Mouse (Mus musculus): ENCODE results near the gene Lum. TPM values are rescaled to one million over a fixed set of nuclear protein-coding genes. Genes with fewer than 3 reads are reported as not detected.

Lum gene
- not detected in 2 replicates for polyA plus RNA-seq (2012; ENCODE audit: insufficient read depth, insufficient read length, low replicate concordance, missing spikeins)

GRCm38 (mm10) chr10:97564957-97565856 lies at the start of gene Lum:
TSS of gene Lum (plus strand) at chr10:97565128.
- H3K4me3 ChIP-seq (ENCODE audit: insufficient read depth, low read depth, low read length) = no peak within 1 kb of the TSS
- no peak within 1 kb of the TSS for H3K27ac ChIP-seq (ENCODE audit: insufficient read depth, low read depth, low read length)
- TF ChIP-seq POLR2A (IDR thresholded peaks at IDR 0.05; ENCODE audit: insufficient read depth, low read depth, low read length) = no peak
- TF ChIP-seq CTCF (IDR thresholded peaks at IDR 0.05; ENCODE audit: insufficient read depth, low read depth, low read length) = no peak
- WGBS = 33% methylated on average over 10 of the region's 10 CpGs
- H3K4me1 ChIP-seq (ENCODE audit: control insufficient read depth, insufficient read depth, low read length) = no peaks in the 10 kb centered on the region

GRCm38 (mm10) chr10:97523366-97523765 lies 41.6 kb upstream of the Lum start:
- no peak overlapping the region for H3K4me3 ChIP-seq (ENCODE audit: insufficient read depth, low read depth, low read length)
- TF ChIP-seq POLR2A (IDR thresholded peaks at IDR 0.05; ENCODE audit: insufficient read depth, low read depth, low read length) (no peak), CTCF (IDR thresholded peaks at IDR 0.05; ENCODE audit: insufficient read depth, low read depth, low read length) (no peak)
- WGBS = 93% methylated on average over 3 of the region's 3 CpGs
- no peak overlapping the region for H3K27ac ChIP-seq (ENCODE audit: insufficient read depth, low read depth, low read length)
- H3K4me1 ChIP-seq (ENCODE audit: control insufficient read depth, insufficient read depth, low read length) = no peaks in the 10 kb centered on the region

GRCm38 (mm10) chr10:97535697-97536096 lies 29.2 kb upstream of the Lum start:
- 87% methylated on average over 4 of the region's 4 CpGs for WGBS
- H3K4me1 ChIP-seq (ENCODE audit: control insufficient read depth, insufficient read depth, low read length) = no peaks in the 10 kb centered on the region
- no peak overlapping the region for H3K27ac ChIP-seq (ENCODE audit: insufficient read depth, low read depth, low read length)
- H3K4me3 ChIP-seq (ENCODE audit: insufficient read depth, low read depth, low read length) = no peak overlapping the region
- no peak for TF ChIP-seq POLR2A (IDR thresholded peaks at IDR 0.05; ENCODE audit: insufficient read depth, low read depth, low read length)
- TF ChIP-seq CTCF (IDR thresholded peaks at IDR 0.05; ENCODE audit: insufficient read depth, low read depth, low read length) = no peak

DNA sequence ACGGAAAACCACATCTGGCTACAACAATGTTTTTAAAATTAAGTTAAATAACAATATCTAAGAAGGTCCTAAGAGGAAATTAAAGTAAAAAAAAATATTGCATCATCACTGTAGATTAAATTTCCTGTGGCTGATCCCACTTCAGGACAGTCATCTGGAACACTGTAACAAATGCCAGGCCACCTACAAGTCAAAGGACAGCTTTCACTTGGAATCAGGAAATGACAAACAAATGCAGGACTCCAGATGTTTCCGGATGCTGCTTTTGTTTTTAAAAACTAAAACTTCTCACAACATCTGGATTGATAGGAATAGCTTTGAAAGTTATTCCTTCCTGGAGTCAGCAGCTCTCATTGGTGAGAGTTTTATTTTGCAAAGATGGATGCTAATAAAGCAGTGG lies 28.0 kb upstream of the Lum start:
- TF ChIP-seq CTCF (IDR thresholded peaks at IDR 0.05; ENCODE audit: insufficient read depth, low read depth, low read length) = no peak

GRCm38 (mm10) chr10:97538202-97538601 lies 26.7 kb upstream of the Lum start:
- no peak for TF ChIP-seq CTCF (IDR thresholded peaks at IDR 0.05; ENCODE audit: insufficient read depth, low read depth, low read length)
- TF ChIP-seq POLR2A (IDR thresholded peaks at IDR 0.05; ENCODE audit: insufficient read depth, low read depth, low read length) = no peak
- H3K27ac ChIP-seq (ENCODE audit: insufficient read depth, low read depth, low read length) = no peak overlapping the region
- H3K4me3 ChIP-seq (ENCODE audit: insufficient read depth, low read depth, low read length) = no peak overlapping the region
- 97% methylated on average over 4 of the region's 4 CpGs for WGBS
- no peaks in the 10 kb centered on the region for H3K4me1 ChIP-seq (ENCODE audit: control insufficient read depth, insufficient read depth, low read length)

More for the DNA sequence above, 28.0 kb upstream of the Lum start:
- WGBS = 80% methylated on average over 2 of the region's 2 CpGs
- H3K4me3 ChIP-seq (ENCODE audit: insufficient read depth, low read depth, low read length) = no peak overlapping the region
- H3K27ac ChIP-seq (ENCODE audit: insufficient read depth, low read depth, low read length) = no peak overlapping the region
- no peaks in the 10 kb centered on the region for H3K4me1 ChIP-seq (ENCODE audit: control insufficient read depth, insufficient read depth, low read length)

DNA sequence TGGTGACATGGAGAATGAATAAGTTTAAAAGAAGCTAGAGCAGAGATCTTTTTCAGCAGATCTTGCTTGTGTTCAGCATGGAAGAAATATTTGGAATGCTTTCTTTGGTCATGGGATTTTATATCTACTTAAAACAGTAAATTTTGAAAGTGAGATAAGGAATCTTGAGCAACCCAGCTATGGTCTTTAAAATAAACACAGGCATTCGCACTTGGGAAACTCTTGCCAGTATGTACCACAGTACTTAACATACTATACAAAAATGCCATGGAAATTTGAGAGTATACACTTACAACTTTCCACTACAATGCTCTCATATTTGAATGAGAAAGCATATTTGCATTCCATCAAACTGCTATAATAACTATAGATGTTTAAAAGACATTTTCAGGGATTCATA lies 17.2 kb upstream of the Lum start:
- no peak for TF ChIP-seq POLR2A (IDR thresholded peaks at IDR 0.05; ENCODE audit: insufficient read depth, low read depth, low read length)
- no peak for TF ChIP-seq CTCF (IDR thresholded peaks at IDR 0.05; ENCODE audit: insufficient read depth, low read depth, low read length)
- 89% methylated on average over 1 of the region's 1 CpGs for WGBS
- Histone ChIP-seq H3K4me1 (ENCODE audit: control insufficient read depth, insufficient read depth, low read length) (no peaks in the 10 kb centered on the region), H3K27ac (ENCODE audit: insufficient read depth, low read depth, low read length) (no peak overlapping the region), H3K4me3 (ENCODE audit: insufficient read depth, low read depth, low read length) (no peak overlapping the region)

- WGBS = 65% methylated on average over 8 of the region's 8 CpGs
- no peak overlapping the region for H3K4me3 ChIP-seq (ENCODE audit: insufficient read depth, low read depth, low read length)
- no peak overlapping the region for H3K27ac ChIP-seq (ENCODE audit: insufficient read depth, low read depth, low read length)
- no peaks in the 10 kb centered on the region for H3K4me1 ChIP-seq (ENCODE audit: control insufficient read depth, insufficient read depth, low read length)
- TF ChIP-seq POLR2A (IDR thresholded peaks at IDR 0.05; ENCODE audit: insufficient read depth, low read depth, low read length) = no peak
- no peak for TF ChIP-seq CTCF (IDR thresholded peaks at IDR 0.05; ENCODE audit: insufficient read depth, low read depth, low read length)
Measured at GRCm38 (mm10) chr10:97567489-97568135, 2.7 kb downstream of the Lum start.

DNA sequence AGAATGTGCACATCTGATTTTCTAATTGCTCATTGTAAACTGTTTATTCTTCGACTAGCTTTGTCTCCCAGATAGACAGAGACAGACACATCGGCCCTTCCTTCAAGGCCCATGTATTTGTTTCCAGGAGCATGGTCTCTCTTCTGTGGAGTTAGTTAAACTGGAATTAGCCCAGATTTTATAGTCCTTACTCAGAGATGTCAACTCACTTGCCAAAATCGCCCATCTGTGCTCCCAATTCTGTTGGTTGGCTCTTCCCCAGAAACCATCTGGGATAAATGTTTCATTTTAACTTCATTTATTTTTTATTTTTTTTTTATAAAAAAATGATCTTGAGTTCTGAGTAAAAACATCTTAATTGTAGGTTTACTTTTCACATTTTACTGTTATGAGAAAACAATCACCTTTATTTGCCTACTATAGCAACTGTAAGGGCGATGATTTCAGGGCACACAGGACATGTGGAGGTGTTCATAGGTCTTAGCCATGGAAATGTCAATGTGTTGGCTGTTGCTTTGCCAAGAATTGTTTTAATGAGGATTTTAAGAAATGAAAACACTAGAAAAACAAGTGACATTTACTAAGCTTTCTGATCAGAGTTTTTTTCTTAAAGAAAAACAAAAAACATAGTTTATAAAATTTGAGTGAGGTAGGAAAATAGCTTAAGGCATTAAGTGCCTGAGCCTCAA lies 17.8 kb downstream of the Lum start:
- no peak overlapping the region for H3K27ac ChIP-seq (ENCODE audit: insufficient read depth, low read depth, low read length)
- TF ChIP-seq POLR2A (IDR thresholded peaks at IDR 0.05; ENCODE audit: insufficient read depth, low read depth, low read length) (no peak), CTCF (IDR thresholded peaks at IDR 0.05; ENCODE audit: insufficient read depth, low read depth, low read length) (no peak)
- 78% methylated on average over 4 of the region's 4 CpGs for WGBS
- no peaks in the 10 kb centered on the region for H3K4me1 ChIP-seq (ENCODE audit: control insufficient read depth, insufficient read depth, low read length)
- H3K4me3 ChIP-seq (ENCODE audit: insufficient read depth, low read depth, low read length) = no peak overlapping the region

DNA sequence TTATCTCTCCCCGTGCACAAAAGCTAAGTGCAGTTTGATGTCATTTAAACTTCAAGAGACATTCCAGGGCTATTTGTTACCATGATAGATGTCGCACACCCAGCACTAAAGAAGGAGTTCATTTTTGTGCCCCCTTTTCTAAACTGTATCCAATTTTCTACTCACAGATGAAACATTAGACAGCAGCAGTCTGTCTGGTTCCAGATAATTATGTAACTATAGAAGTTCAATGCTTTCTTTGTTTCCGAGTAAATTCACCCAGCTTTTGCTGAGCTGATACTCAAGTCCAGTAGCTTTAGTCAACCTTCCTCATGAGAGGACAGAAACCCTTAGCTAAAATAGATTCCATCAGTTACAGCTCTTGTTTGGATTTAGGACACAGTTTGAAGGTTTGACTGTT lies 19.2 kb downstream of the Lum start:
- TF ChIP-seq POLR2A (IDR thresholded peaks at IDR 0.05; ENCODE audit: insufficient read depth, low read depth, low read length) = no peak
- no peak for TF ChIP-seq CTCF (IDR thresholded peaks at IDR 0.05; ENCODE audit: insufficient read depth, low read depth, low read length)
- Histone ChIP-seq H3K4me3 (ENCODE audit: insufficient read depth, low read depth, low read length) (no peak overlapping the region), H3K4me1 (ENCODE audit: control insufficient read depth, insufficient read depth, low read length) (no peaks in the 10 kb centered on the region), H3K27ac (ENCODE audit: insufficient read depth, low read depth, low read length) (no peak overlapping the region)
- WGBS = 61% methylated on average over 3 of the region's 3 CpGs

All from olfactory bulb, adult 2 months (tissue).